Mouse (Mus musculus) adrenal gland, adult (tissue): ENCODE results near the gene Icosl.
"Not testable (repeated sequence)": the region's sequence is repeated elsewhere in the genome, so short reads cannot be mapped to it uniquely, and the experiment has no call there.

Source experiments
- DNase-seq, 2 experiments: peaks; one replicate each; pipeline ENCODE4 v3.0.0; 2022 to 2023; ENCODE audit warnings: low spot score in 1 of 2; ENCODE audit not compliant: inconsistent age in 2 of 2

Gene Icosl

GRCm38 (mm10) chr10:78069101-78070011, at the start of gene Icosl:
Gene Icosl, plus strand, starts transcription at chr10:78069302.
- peak; percentile 90 to 95 for DNase-seq

GRCm38 (mm10) chr10:78019984-78020383, 49.1 kb upstream of the Icosl start:
- DNase-seq = peak in 1 of 2 experiments; percentile 57

DNA sequence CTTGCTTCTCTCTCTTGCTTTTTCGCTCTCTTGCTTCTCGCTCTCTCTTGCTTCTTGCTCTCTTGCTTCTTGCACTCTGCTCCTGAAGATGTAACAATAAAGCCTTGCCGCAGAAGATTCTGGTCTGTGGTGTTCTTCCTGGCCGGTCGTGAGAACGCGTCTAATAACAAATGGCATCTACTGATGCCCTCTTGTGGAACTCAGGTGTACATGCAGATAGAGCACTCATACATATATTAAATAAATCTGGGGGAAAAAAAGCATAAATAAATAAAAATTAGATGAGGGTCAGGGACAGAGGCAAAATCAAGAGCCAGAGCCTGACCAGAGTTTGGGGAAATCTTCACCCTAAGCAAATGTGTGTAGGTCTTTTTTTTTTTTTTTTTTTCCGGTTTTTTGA, 43.6 kb upstream of the Icosl start:
- DNase-seq = not testable (repeated sequence)

- DNase-seq = peak; percentile 62 to 88
These were observed 41.0 kb upstream of the Icosl start for GRCm38 (mm10) chr10:78028129-78028528.

DNA sequence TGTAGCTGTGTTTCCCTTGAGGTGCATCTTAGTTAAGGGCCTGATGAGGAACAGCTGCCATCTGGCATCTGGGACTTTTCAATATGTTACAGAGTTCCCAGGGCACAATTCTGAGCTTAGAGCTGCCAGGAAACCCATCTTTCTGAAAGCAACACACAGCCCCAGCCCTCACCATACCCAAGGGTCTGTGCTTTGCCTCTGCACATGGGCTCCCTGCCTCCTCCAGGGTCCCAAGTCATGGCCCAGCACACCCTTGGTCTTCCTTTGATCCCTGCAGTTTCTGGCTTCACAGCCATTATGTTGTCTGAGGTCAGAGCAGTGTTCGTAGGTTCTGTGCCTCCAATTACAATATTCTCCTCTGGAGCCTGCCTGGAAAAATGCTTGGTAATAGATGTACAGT, 40.0 kb upstream of the Icosl start:
- DNase-seq = no peak

GRCm38 (mm10) chr10:78031987-78032386, 37.1 kb upstream of the Icosl start:
- DNase-seq = no peak

GRCm38 (mm10) chr10:78037139-78037538, 32.0 kb upstream of the Icosl start:
- DNase-seq = no peak

GRCm38 (mm10) chr10:78041647-78042046, 27.5 kb upstream of the Icosl start, which contains the start of gene Dnmt3l:
Gene Dnmt3l, plus strand, starts transcription at chr10:78041947.
- no peak for DNase-seq

GRCm38 (mm10) chr10:78042096-78042495, 27.0 kb upstream of the Icosl start:
- no peak for DNase-seq

GRCm38 (mm10) chr10:78042697-78043405, 26.3 kb upstream of the Icosl start:
- DNase-seq = no peak

DNA sequence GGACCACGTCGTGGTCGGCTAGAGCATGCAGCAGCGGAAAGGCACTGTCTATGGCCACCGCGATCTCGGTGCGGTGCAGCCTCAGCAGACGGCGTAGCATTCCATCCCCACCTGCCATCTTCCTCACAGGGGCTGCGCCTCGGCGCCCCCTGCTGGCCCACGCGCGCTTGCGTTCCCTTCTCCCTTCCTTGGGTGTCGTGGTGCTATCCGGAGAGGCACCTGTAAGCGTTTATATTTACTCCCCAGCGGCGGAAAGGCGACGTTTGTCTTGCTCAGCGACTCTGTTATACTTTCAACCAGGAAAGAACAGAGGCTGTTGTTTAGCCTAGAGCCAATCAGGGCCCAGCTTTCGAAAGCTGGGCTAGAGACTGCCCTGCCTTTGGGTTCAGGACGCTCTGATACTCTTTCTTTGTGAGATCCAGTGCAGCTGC, 25.7 kb upstream of the Icosl start, which contains the start of gene Aire:
TSS of gene Aire (minus strand) at position 205 of the 431 bp plus-strand sequence.
- DNase-seq = peak; percentile 62 to 87

DNA sequence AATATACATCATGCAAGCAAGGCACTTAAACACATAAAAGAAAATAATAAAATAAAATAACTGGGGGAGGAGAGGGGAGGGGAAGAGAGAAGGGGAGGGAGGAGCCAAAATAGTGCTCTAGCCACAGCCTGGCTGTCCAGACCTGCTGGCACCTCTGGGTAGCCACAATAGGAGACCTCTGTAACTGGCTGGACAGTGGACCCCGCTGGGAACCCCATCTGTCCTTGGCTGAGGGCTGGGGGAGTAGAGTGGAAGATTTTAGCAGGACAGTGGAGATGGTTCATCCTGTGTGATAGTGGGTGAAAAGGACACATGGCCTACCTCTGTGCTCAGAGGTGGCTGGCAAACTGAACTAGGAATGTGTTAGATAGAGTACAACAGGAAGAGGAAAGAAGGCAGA, 24.6 kb upstream of the Icosl start:
- no peak for DNase-seq

- no peak for DNase-seq
These were observed 22.7 kb upstream of the Icosl start for GRCm38 (mm10) chr10:78046388-78046787.

DNA sequence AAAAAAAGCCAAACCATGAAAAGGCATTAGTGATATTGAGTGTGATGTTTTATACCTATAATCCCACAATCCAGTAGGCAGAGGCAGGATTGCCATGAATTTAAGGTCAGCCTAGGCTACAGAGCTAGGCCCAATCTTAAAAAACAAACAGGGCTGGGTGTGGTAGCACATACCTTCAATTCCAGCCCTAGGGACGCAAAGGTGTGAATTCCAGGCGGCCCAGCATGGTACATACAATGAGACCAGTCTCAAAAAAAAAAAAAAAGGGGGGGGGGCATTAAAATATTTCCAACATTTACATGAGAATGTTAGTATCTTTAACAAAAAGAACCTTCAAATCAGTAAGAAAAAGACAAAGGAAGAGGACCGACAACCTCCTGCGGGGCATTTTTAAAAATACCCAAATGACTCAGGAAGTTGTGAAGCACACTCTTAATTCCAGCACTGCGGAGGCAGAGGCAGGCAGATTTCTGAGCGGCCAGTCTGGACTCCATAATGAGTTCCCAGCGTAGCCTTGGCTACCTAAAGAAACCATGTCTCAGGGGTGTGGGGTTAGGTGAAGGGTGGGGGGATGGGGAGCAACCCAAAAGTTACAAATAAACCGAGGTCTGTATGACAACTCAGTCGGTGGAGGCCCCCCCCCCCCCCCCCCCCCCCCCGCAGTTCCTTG, 20.9 kb upstream of the Icosl start:
- DNase-seq = no peak

DNA sequence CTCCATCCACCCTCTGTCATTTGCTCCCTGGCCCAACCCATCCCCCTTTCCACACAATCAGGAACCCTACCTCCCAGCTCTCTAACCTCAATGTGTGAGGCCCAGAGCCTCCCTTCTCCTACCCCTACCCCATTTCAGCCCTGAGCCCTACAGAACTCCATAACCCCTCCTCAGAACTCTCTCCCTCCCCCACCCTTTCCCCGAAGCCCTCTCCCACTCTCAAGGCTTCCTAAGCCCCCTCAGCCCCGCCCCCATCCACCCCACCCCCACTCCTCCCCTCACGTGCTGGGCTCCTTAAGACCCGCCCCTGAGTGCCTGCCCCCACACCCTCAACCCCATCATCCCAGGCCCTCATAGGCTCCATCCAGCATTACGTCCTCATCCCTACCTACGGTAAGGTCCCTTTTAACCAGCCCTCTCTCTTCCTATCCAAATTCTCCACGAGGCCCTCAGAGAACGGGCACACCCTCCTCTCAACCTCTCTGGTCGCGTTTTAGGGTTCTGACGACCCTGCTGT, 19.5 kb upstream of the Icosl start:
- DNase-seq = no peak

DNA sequence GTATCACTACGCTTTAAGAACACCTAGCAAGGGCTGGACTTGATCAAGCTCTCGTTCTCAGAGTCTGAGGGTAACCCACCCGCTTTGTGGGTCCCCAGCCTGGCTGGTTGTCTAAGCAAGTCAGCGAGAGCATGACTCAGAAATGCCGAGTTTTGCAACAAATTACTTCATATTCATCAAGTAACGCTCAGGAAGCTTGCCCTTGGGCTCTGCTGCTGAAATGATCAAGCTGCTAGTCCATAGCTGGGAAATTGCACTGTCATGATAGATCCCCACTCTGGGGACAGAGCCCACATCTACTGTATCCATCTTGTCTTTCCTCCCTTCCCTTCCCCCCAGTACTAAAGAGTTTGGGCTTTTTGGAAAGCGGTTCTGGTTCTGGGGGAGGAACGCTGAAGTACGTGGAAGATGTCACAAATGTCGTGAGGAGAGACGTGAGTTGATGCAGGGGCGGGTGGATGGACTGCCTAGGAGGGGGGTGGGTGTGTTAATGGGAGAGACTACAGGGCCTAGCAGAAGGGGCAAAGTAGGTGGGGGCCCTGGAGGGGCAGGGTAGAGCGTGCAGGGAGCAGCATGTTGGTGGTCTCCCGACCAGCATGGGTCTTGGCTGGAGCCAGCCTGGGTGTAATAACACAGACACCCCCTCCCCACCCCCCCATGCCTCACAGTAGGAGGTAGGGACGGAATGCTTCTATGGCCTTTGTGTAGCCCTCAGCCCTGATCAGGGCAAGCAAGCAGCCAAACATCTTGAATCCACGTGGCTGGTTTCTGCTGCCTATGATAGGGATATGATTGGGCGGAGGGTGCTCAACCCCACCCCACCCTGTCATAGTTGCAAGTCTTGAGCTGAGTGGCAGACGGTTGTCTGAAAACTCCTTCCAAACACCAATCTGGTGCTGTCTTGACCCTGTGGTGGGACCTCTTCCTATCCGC, 14.2 kb upstream of the Icosl start:
- peak; percentile 65 to 91 for DNase-seq

DNA sequence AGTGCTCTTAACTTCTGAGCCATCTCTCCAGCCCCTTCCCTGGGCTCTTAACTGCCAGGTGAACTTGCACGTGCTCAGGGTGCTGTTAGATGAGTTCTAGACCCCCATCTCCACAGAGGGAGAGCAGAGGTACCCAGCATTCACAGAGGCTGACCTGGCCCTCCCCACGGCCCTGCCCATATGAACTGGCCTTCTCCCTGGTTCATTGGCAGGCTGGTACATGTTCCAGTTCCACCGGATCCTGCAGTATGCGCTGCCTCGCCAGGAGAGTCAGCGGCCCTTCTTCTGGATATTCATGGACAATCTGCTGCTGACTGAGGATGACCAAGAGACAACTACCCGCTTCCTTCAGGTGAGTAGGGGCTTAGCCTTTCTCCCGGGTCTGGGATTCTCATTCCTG, 12.0 kb upstream of the Icosl start:
- no peak for DNase-seq

- no peak for DNase-seq
These were observed 6.0 kb upstream of the Icosl start for GRCm38 (mm10) chr10:78063122-78063521.

DNA sequence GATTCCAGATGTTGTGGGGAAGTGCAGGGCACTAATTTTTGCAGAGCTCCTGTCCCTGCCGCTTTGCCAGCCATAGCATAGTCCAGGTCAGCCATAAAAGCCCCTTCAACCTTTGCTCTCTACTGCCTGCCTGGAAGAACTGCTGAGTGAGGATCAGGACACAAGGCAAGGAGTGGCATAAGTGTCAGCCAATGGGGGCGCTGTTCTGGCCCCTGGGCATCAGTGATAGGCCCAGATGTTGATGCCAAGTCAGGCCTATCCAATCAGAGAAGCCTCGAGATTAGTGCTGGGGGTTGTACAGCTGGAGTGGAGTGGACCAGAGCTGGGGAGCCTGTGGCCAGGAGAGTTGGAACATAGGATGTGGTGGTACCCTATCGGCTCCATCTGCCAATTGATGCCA, 1.9 kb upstream of the Icosl start:
- peak in 1 of 2 experiments; percentile 58 for DNase-seq

DNA sequence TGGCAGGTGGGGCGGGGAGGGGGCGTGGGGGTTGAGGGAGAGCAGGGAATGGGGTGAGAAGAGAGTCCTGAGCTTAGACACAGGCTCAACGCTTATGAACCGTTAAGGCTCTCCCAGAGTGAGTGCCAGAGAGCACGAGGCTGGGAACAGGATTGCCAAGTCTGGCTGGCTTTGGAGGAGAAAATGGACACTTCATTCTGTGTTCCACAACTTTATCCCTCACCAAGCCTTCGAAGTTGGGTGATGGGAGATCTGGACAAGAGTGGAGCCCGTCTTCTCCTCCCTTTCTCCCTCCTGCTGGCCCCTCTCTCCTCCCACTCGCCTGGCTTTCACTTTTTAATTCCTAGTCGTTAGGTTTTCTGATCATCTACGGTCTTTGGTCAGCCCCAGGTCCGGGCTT, 561 bp upstream of the Icosl start:
- no peak for DNase-seq
